Mouse (Mus musculus) embryonic facial prominence, embryonic 12.5 days (tissue): ENCODE measurements at regions not wholly inside any gene's neighbourhood (a gene's known extent, or its start where the extent isn't known, plus 50 kb on each side); places are given as distances from the start of the nearest gene placed in this dataset.

Source experiments
- ATAC-seq: fragments of 200-750 bp; cut with Nextera tagmentation; 2 replicates; pipeline ENCODE4 v1.8.0; 2017; ENCODE audit not compliant: insufficient number of reproducible peaks, insufficient read depth, low FRiP score, low TSS enrichment
- H3K27ac ChIP-seq: fragments of 300-500 bp; sonication (generic); 2 replicates; pipeline ENCODE4 v1.5.1; 2016; ENCODE audit warnings: mild to moderate bottlenecking
- H3K27me3 ChIP-seq: fragments of 300-500 bp; sonication (generic); 2 replicates; pipeline ENCODE4 v1.6.1; 2016; ENCODE audit warnings: mild to moderate bottlenecking, moderate library complexity
- H3K36me3 ChIP-seq: fragments of 300-500 bp; sonication (generic); 2 replicates; pipeline ENCODE4 v1.6.1; 2016; ENCODE audit warnings: mild to moderate bottlenecking
- H3K4me1 ChIP-seq: fragments of 300-500 bp; sonication (generic); 2 replicates; pipeline ENCODE4 v1.6.1; 2016
- H3K4me2 ChIP-seq: fragments of 300-500 bp; sonication (generic); replicated peaks from 2 replicates; pipeline ENCODE4 v1.6.1; 2016; ENCODE audit warnings: mild to moderate bottlenecking, moderate library complexity
- H3K4me3 ChIP-seq: fragments of 300-500 bp; sonication (generic); 2 replicates; pipeline ENCODE4 v1.5.1; 2016; ENCODE audit warnings: mild to moderate bottlenecking
- H3K9ac ChIP-seq: fragments of 300-500 bp; sonication (generic); 2 replicates; pipeline ENCODE4 v1.6.1; 2016; ENCODE audit warnings: mild to moderate bottlenecking, moderate library complexity
- H3K9me3 ChIP-seq: fragments of 300-500 bp; sonication (generic); 2 replicates; pipeline ENCODE4 v1.6.1; 2016; ENCODE audit warnings: mild to moderate bottlenecking, moderate library complexity
- WGBS: fragments of 180-500 bp; shearing (Covaris S2); methylation state at CpG from one replicate; pipeline ENCODE4 v1.1.7; 2016; 5-methylcytosine and 5-hydroxymethylcytosine counted together

DNA sequence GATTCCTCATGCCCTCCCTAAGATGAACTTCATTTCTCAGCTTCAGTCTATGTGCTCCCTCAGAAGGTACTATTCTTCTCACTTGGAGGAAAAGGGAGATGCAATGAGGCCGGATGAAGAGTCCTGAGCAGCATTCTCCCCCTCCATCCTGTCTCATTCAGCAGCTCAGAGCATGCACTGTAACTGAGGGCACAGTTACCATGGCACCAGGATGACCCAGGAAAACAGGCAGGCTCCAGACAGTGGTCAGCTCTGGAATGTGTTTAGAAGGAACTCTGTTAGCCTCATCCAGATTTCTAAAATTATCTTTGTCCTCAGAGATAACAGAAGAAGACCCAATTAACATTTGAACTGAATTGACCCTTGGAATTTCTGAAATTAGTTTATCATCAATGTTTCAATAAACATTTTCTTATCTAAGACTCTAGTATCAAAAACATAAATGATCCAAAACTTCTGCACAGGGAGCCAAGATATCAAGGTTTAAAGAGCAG, 148.1 kb upstream of the Slc24a5 start:
- Histone ChIP-seq H3K36me3 (no peaks in the 10 kb centered on the region), H3K9me3 (no peaks in the 10 kb centered on the region), H3K27ac (no peak overlapping the region), H3K9ac (no peak overlapping the region), H3K27me3 (no peaks in the 10 kb centered on the region), H3K4me2 (no peak overlapping the region), H3K4me3 (no peak overlapping the region), H3K4me1 (no peaks in the 10 kb centered on the region)
- ATAC-seq, result no peak
- 50% methylated on average over 1 of the region's 1 CpGs for WGBS

DNA sequence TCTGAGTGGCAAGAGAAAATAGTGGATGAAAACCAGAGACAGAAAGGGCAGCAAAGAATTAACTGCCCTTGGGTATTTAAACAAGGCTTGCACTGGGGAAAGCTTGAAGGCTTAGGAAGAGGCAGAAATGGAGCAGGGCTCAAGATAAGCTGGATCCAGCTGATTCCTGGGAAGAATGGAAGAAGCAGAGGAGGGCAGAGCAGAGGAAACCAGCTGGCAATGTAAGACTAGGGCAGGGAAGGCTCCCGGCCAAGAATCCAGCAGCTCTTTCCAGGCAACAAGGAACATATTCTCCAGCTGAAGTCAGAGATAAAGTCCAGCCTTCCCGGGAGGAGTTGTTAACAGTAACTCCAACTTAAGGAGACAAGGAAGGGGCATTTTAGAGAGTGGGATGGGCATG, 147.7 kb upstream of the Slc24a5 start:
- 66% methylated on average over 2 of the region's 2 CpGs for WGBS
- H3K9ac ChIP-seq, result no peak overlapping the region
- no peak for ATAC-seq

DNA sequence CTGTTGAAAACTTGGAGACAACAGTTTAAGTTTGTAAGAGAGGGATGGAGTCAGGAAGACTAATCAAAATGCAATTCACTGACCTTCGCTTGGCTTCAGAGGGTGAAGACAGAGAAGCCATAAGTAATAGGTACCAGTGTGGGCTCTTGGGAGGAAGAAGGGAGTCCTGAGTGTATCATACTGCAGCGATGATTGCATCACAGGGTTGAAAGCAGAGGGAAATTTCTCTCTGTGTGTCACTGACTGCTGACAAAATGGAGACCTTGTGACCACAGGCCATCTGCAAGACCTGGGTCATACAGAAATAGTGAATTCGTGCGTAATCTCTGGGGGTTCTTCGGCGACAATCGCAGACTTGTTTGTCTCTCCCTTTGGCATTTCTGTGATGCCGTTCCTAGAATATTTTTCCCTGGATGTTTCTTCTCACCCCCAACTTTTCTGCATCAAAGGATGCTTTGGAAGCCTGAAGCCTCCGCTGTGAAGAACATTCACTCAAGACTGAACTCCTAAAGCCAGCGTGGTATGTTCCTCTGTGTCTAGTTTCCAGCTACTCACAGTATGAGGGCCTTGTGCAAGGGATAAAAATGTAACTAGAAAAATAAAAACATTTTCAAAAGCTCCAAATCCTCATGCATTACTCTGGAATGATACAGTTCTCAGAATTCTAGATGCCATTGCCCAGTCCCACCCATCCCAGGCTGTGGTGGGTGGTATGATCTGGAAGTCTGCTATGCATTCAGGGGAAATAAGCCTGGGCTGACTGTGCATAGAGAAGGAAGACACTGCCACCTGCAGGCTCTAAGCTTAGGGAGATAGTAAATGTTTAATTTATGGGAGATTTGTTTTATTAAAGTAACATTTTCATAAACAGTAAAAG, 139.8 kb upstream of the Slc24a5 start:
- Histone ChIP-seq H3K27ac (no peak overlapping the region), H3K9me3 (no peaks in the 10 kb centered on the region), H3K9ac (no peak overlapping the region), H3K4me3 (no peak overlapping the region), H3K36me3 (no peaks in the 10 kb centered on the region), H3K4me2 (no peak overlapping the region), H3K4me1 (0 out of 2 replicates have a peak, but pooled peaks cover 4% of the 10 kb centered on the region), H3K27me3 (peaks cover 2% of the 10 kb centered on the region; the same call in 1 of the 2 replicates)
- peak; percentile 79; the same call in 1 of the 2 replicates for ATAC-seq
- WGBS, result 85% methylated on average over 10 of the region's 10 CpGs

More for the DNA sequence above, 147.7 kb upstream of the Slc24a5 start:
- Histone ChIP-seq H3K27me3 (no peaks in the 10 kb centered on the region), H3K4me2 (no peak overlapping the region), H3K9me3 (no peaks in the 10 kb centered on the region), H3K36me3 (no peaks in the 10 kb centered on the region), H3K4me1 (no peaks in the 10 kb centered on the region), H3K4me3 (no peak overlapping the region), H3K27ac (no peak overlapping the region)

GRCm38 (mm10) chr2:124928759-124929113, 139.2 kb upstream of the Slc24a5 start:
- Histone ChIP-seq H3K4me2 (no peak overlapping the region), H3K9ac (no peak overlapping the region), H3K36me3 (no peaks in the 10 kb centered on the region), H3K27me3 (peaks cover 2% of the 10 kb centered on the region; the same call in 1 of the 2 replicates), H3K4me3 (no peak overlapping the region), H3K27ac (no peak overlapping the region), H3K4me1 (0 out of 2 replicates have a peak, but pooled peaks cover 4% of the 10 kb centered on the region), H3K9me3 (no peaks in the 10 kb centered on the region)
- no peak for ATAC-seq
- WGBS, result 80% methylated on average over 5 of the region's 5 CpGs

GRCm38 (mm10) chr2:124930719-124931118, 137.2 kb upstream of the Slc24a5 start:
- WGBS, result 29% methylated on average over 7 of the region's 7 CpGs
- no peaks in the 10 kb centered on the region for H3K9me3 ChIP-seq

GRCm38 (mm10) chr2:124932566-124932965, 135.4 kb upstream of the Slc24a5 start:
- Histone ChIP-seq H3K9ac (no peak overlapping the region), H3K4me2 (no peak overlapping the region), H3K27ac (no peak overlapping the region), H3K36me3 (no peaks in the 10 kb centered on the region), H3K9me3 (no peaks in the 10 kb centered on the region), H3K4me3 (no peak overlapping the region), H3K27me3 (peaks cover 2% of the 10 kb centered on the region; the same call in 1 of the 2 replicates), H3K4me1 (0 out of 2 replicates have a peak, but pooled peaks cover 4% of the 10 kb centered on the region)
- WGBS, result 36% methylated on average over 6 of the region's 6 CpGs
- no peak for ATAC-seq

More at GRCm38 (mm10) chr2:124930719-124931118, 137.2 kb upstream of the Slc24a5 start:
- Histone ChIP-seq H3K4me2 (no peak overlapping the region), H3K9ac (no peak overlapping the region), H3K36me3 (no peaks in the 10 kb centered on the region), H3K4me1 (0 out of 2 replicates have a peak, but pooled peaks cover 4% of the 10 kb centered on the region), H3K4me3 (no peak overlapping the region), H3K27me3 (peaks cover 2% of the 10 kb centered on the region; the same call in 1 of the 2 replicates), H3K27ac (no peak overlapping the region)
- no peak for ATAC-seq

DNA sequence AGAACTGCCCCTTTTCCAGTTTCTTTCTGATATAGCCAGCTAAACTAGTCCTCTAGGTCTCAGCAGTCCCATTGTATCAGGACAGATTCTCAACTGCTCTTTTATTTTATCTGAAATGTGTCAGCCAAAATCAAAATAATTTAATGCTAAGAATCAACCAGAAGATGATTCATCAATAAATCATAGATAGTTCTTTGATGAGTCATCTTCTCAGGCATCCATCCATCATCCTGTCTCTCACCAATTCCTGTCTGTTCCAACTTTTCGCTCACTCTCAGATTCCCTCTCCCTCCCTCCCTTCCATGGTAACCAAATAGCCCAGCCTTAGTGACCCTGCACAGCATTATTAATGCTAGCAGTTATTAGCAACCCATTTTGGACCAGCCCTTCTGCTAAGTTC, 134.0 kb upstream of the Slc24a5 start:
- H3K9me3 ChIP-seq, result no peaks in the 10 kb centered on the region
- no peaks in the 10 kb centered on the region for H3K36me3 ChIP-seq
- ATAC-seq, result no peak
- H3K4me3 ChIP-seq, result no peak overlapping the region
- no peak overlapping the region for H3K9ac ChIP-seq
- peaks cover 2% of the 10 kb centered on the region; the same call in 1 of the 2 replicates for H3K27me3 ChIP-seq
- WGBS, result 90% methylated on average over 1 of the region's 1 CpGs
- H3K27ac ChIP-seq, result no peak overlapping the region
- H3K4me1 ChIP-seq, result 0 out of 2 replicates have a peak, but pooled peaks cover 4% of the 10 kb centered on the region
- H3K4me2 ChIP-seq, result no peak overlapping the region

DNA sequence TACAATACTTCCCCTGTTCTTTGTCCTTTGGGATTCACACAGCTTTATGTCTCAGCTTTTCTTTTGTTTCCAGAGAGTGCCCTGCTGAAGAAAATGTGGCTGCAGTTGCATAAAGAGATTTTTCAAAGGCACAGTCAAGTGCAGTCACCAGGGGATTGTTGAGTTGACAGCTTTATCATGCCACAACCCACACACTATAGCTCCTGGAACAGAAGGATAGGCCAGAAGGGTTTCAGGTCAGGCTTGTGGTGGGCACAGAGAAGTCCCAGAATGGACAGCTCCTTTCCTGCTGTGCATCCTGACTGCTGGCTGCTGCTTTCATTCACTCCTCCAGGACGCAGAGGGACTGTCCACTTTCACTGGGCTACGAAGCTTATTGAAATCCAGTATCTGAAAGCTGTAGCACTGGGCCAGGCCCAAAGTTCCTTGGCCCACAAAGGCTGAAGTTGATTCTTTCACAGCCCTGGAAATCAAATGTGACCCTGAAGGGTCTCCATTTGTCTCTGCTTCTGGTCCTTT, 119.6 kb upstream of the Slc24a5 start:
- no peaks in the 10 kb centered on the region for H3K9me3 ChIP-seq
- ATAC-seq, result no peak
- no peak overlapping the region for H3K9ac ChIP-seq
- H3K27ac ChIP-seq, result no peak overlapping the region
- H3K36me3 ChIP-seq, result no peaks in the 10 kb centered on the region
- H3K4me3 ChIP-seq, result no peak overlapping the region
- peaks cover 3% of the 10 kb centered on the region; the same call in 1 of the 2 replicates for H3K4me1 ChIP-seq
- H3K4me2 ChIP-seq, result no peak overlapping the region
- H3K27me3 ChIP-seq, result no peaks in the 10 kb centered on the region; the same call in 1 of the 2 replicates
- WGBS, result 46% methylated on average over 2 of the region's 2 CpGs

- H3K9ac ChIP-seq, result no peak overlapping the region
- H3K27ac ChIP-seq, result no peak overlapping the region
- H3K9me3 ChIP-seq, result no peaks in the 10 kb centered on the region
- H3K4me2 ChIP-seq, result no peak overlapping the region
- H3K36me3 ChIP-seq, result no peaks in the 10 kb centered on the region
- H3K4me1 ChIP-seq, result peaks cover 3% of the 10 kb centered on the region; the same call in 1 of the 2 replicates
- 48% methylated on average over 9 of the region's 9 CpGs for WGBS
- ATAC-seq, result no peak
- H3K4me3 ChIP-seq, result no peak overlapping the region
- no peaks in the 10 kb centered on the region; the same call in 1 of the 2 replicates for H3K27me3 ChIP-seq
These were observed 119.1 kb upstream of the Slc24a5 start for GRCm38 (mm10) chr2:124948812-124949211.

- ATAC-seq, result no peak
- no peak overlapping the region for H3K9ac ChIP-seq
- H3K4me2 ChIP-seq, result no peak overlapping the region
- no peaks in the 10 kb centered on the region; the same call in 1 of the 2 replicates for H3K27me3 ChIP-seq
- no peak overlapping the region for H3K27ac ChIP-seq
- no peak overlapping the region for H3K4me3 ChIP-seq
- H3K36me3 ChIP-seq, result no peaks in the 10 kb centered on the region
- 38% methylated on average over 4 of the region's 4 CpGs for WGBS
- no peaks in the 10 kb centered on the region for H3K9me3 ChIP-seq
- peaks cover 3% of the 10 kb centered on the region; the same call in 1 of the 2 replicates for H3K4me1 ChIP-seq
These were observed 115.7 kb upstream of the Slc24a5 start for GRCm38 (mm10) chr2:124952212-124952611.

DNA sequence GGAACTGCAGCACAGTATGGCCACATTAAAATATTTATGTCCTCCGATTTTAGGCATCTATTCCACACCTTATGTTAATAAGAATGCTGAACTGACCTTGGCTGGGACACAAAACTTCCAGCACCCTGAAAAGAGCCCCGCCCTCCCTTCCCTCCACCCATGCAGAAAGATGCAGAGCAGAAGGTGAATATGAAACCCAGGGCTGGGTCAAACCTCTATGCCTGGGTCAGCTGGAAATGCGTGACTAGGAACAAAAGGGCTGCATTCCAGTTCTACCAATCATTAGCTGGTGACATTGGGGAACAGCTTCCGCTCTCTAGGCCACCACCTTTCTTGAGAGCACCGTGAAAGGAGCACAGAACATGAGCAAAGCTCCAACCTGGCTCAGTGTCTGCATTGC, 114.9 kb upstream of the Slc24a5 start:
- Histone ChIP-seq H3K4me3 (no peak overlapping the region), H3K4me1 (peaks cover 3% of the 10 kb centered on the region; the same call in 1 of the 2 replicates), H3K36me3 (no peaks in the 10 kb centered on the region), H3K9me3 (no peaks in the 10 kb centered on the region), H3K9ac (no peak overlapping the region), H3K27me3 (no peaks in the 10 kb centered on the region; the same call in 1 of the 2 replicates), H3K27ac (no peak overlapping the region), H3K4me2 (no peak overlapping the region)
- 62% methylated on average over 5 of the region's 5 CpGs for WGBS
- no peak for ATAC-seq

- Histone ChIP-seq H3K4me1 (no peaks in the 10 kb centered on the region), H3K4me2 (no peak overlapping the region), H3K9me3 (no peaks in the 10 kb centered on the region), H3K9ac (no peak overlapping the region), H3K4me3 (no peak overlapping the region), H3K36me3 (no peaks in the 10 kb centered on the region), H3K27me3 (no peaks in the 10 kb centered on the region), H3K27ac (no peak overlapping the region)
- 29% methylated on average over 7 of the region's 7 CpGs for WGBS
- ATAC-seq, result no peak
These were observed 112.1 kb upstream of the Slc24a5 start for GRCm38 (mm10) chr2:124955843-124956242.
